Mouse (Mus musculus) gastrocnemius, adult 2 months (tissue): Measurements from ENCODE around the gene Rragc. TPM values are rescaled to one million over a fixed set of nuclear protein-coding genes. Genes with fewer than 3 reads are reported as not detected.

Source experiments
- DNase-seq: peaks from one replicate; pipeline ENCODE4 v3.0.0; 2022
- H3K27ac ChIP-seq: fragments of 200-600 bp; 2 replicates; pipeline ENCODE4 v1.8.1; 2022; ENCODE audit warnings: mild to moderate bottlenecking
- H3K4me3 ChIP-seq: fragments of 200-600 bp; 2 replicates; pipeline ENCODE4 v1.8.1; 2022; ENCODE audit warnings: mild to moderate bottlenecking, moderate library complexity
- CTCF ChIP-seq: fragments of 200-600 bp; IDR thresholded peaks from 2 replicates; pipeline ENCODE4 v1.8.1; 2022; ENCODE audit warnings: antibody characterized with exemption, mild to moderate bottlenecking, moderate library complexity
- intact Hi-C: fragments of 180-260 bp; cut with DNase I; formaldehyde crosslinking; loops from one replicate; pipeline ENCODE4 v1.15.1; 2025
- long read RNA-seq, 2 experiments: library from polyadenylated mRNA; stranded (forward); transcript quantifications; one replicate each; pipeline ENCODE4 v2.0.0; 2021
- total RNA-seq, 2 experiments: library from RNA; stranded (reverse); gene quantifications; 2 replicates each; pipeline ENCODE4 v1.2.3; 2021

Rragc gene
- total RNA-seq = 10 to 100 TPM; 20.0 to 23.3 TPM
- long read RNA-seq, experiment 1, transcript Rragc-201 (7 exons, 2,593 nt) = major isoform, 166 of 169 reads
- long read RNA-seq, experiment 1, partial matches to known transcripts = 0 of 169 reads
- long read RNA-seq, experiment 1, other reads (novel, unspliced or antisense) = 3 of 169 reads
- long read RNA-seq, experiment 2, transcript Rragc-201 (7 exons, 2,593 nt) = major isoform, 110 of 122 reads
- long read RNA-seq, experiment 2, partial matches to known transcripts = 1 of 122 reads
- long read RNA-seq, experiment 2, other reads (novel, unspliced or antisense) = 11 of 122 reads

- no peak for TF ChIP-seq CTCF
- peak; percentile 100 for DNase-seq
- H3K27ac ChIP-seq = peak within 1 kb of the TSS; percentile 96
- intact Hi-C loops = no loop called here
- H3K4me3 ChIP-seq = peak within 1 kb of the TSS; percentile 96
Measured at GRCm38 (mm10) chr4:123916748-123917547, at the start of gene Rragc. Gene Rragc, plus strand, starts transcription at chr4:123917446.

- DNase-seq = no peak
- intact Hi-C loops = no loop called here
- H3K4me3 ChIP-seq = no peak overlapping the region
- H3K27ac ChIP-seq = no peak overlapping the region
- no peak for TF ChIP-seq CTCF
Measured at GRCm38 (mm10) chr4:123893726-123894125, 23.5 kb upstream of the Rragc start.

- Histone ChIP-seq H3K27ac (no peak overlapping the region), H3K4me3 (no peak overlapping the region)
- intact Hi-C loops = no loop called here
- no peak for TF ChIP-seq CTCF
- DNase-seq = no peak
Measured at GRCm38 (mm10) chr4:123894295-123894694, 23.0 kb upstream of the Rragc start.

DNA sequence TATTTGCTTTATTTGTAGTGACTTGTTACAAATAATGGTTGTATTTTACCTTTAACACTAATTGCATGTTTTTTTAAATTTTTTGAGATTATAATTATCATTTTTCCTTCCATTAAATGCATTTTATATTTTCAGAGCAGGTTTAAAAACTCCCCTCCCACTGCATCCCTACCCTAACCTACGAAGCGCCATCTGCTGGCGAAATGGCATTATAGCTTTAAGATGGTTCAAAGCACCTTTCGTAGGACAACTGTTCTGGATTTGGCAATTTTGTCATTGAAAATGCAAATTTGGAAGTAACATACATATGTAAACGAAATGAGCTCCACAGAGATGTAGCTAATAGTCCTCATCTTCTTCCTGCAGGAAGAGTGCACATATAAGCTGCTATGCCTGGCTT, 18.6 kb upstream of the Rragc start:
- no peak overlapping the region for H3K27ac ChIP-seq
- DNase-seq = peak; percentile 47
- no peak overlapping the region for H3K4me3 ChIP-seq
- intact Hi-C loops = loop anchor here (2.0 kb wide), 2 partner anchors 140 to 148 kb away; partner anchors contain the start of gene Akirin1
- peak; percentile 82 for TF ChIP-seq CTCF

GRCm38 (mm10) chr4:123903432-123903831, 13.8 kb upstream of the Rragc start:
- DNase-seq = no peak
- no peak overlapping the region for H3K27ac ChIP-seq
- no peak for TF ChIP-seq CTCF
- no peak overlapping the region for H3K4me3 ChIP-seq
- intact Hi-C loops = loop anchor here (5.0 kb wide), 1 partner anchor 316 kb away; no protein-coding TSS in a partner anchor

GRCm38 (mm10) chr4:123904333-123905125, 12.7 kb upstream of the Rragc start, which contains the start of gene Mycbp:
Gene Mycbp, plus strand, starts transcription at chr4:123904832.
- no peak for TF ChIP-seq CTCF
- Histone ChIP-seq H3K4me3 (peak within 1 kb of the TSS; percentile 88), H3K27ac (peak within 1 kb of the TSS; percentile 87)
- intact Hi-C loops = loop anchor here (2.0 to 5.0 kb wide), 2 partner anchors 317 to 1018 kb away; partner anchors contain the start of gene Cap1
- peak; percentile 100 for DNase-seq

DNA sequence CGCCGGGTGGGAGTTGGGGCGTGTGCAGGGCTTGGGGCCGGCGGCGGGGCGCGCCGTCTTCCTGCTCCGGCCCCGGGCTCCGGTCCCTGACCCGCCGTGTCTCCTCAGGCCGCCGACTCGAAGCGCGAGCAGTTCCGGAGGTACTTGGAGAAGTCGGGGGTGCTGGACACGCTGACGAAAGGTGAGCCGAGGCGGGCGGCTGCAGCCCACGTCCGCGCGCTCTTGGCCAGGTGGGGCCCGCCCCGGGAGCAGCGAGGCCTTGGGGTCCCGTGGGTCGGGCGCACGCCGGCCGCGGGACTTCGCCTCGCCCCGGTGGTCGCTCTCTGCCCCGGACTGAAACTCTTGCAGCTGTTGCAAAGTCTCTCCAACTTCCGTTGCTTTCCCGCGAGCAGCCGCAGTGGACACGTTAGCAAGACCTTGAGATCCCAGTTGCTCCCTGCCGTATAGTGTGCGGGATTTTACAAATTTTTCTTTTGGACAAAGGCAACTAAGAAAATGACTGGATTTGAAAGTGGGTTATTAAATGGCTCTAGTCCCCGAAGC, 12.0 kb upstream of the Rragc start:
- Histone ChIP-seq H3K27ac (peak overlapping the region; percentile 87), H3K4me3 (peak overlapping the region; percentile 88)
- no peak for TF ChIP-seq CTCF
- no peak for DNase-seq
- intact Hi-C loops = loop anchor here (2.0 kb wide), 1 partner anchor 1018 kb away; the partner anchor contains the start of gene Cap1

- intact Hi-C loops = no loop called here
- H3K27ac ChIP-seq = no peak overlapping the region
- H3K4me3 ChIP-seq = no peak overlapping the region
- DNase-seq = no peak
- no peak for TF ChIP-seq CTCF
Measured at GRCm38 (mm10) chr4:123911503-123911902, 5.7 kb upstream of the Rragc start.

- Histone ChIP-seq H3K4me3 (no peak overlapping the region), H3K27ac (no peak overlapping the region)
- no peak for TF ChIP-seq CTCF
- DNase-seq = no peak
- intact Hi-C loops = no loop called here
Measured at GRCm38 (mm10) chr4:123912431-123912830, 4.8 kb upstream of the Rragc start.

- Histone ChIP-seq H3K27ac (peak within 1 kb of the TSS; percentile 96), H3K4me3 (peak within 1 kb of the TSS; percentile 96)
- DNase-seq = no peak
- TF ChIP-seq CTCF = no peak
- intact Hi-C loops = no loop called here
Measured at GRCm38 (mm10) chr4:123917548-123918140, 398 bp downstream of the Rragc start, which contains the start of gene 4930535I16Rik. Gene 4930535I16Rik, minus strand, starts transcription at chr4:123918022.

GRCm38 (mm10) chr4:123918851-123919250, 1.6 kb downstream of the Rragc start:
- TF ChIP-seq CTCF = no peak
- intact Hi-C loops = no loop called here
- Histone ChIP-seq H3K27ac (no peak overlapping the region), H3K4me3 (peak overlapping the region; percentile 96)
- DNase-seq = no peak
